Mouse (Mus musculus): Measurements from ENCODE around the gene Ackr1. TPM values are rescaled to one million over a fixed set of nuclear protein-coding genes. Genes with fewer than 3 reads are reported as not detected.
A peak's percentile ranks its signal among the peaks of the same experiment; 100 is the strongest.

Gene Ackr1
- total RNA-seq (2021), result under 1 TPM; 0.52 to 0.61 TPM

GRCm38 (mm10) chr1:173333312-173334253 is at the start of gene Ackr1:
Ackr1 (minus strand) TSS chr1:173333750.
- intact Hi-C loops (cut with DNase I), result no loop called here
- no peak for DNase-seq (ENCODE audit: low spot score)

- DNase-seq (ENCODE audit: low spot score), result no peak
- intact Hi-C loops (cut with DNase I), result no loop called here
Measured at GRCm38 (mm10) chr1:173381436-173381835, 47.9 kb upstream of the Ackr1 start.

GRCm38 (mm10) chr1:173377380-173378112 is 44.0 kb upstream of the Ackr1 start:
- peak; percentile 11 for DNase-seq (ENCODE audit: low spot score)
- intact Hi-C loops (cut with DNase I), result loop anchor here (5.0 kb wide), 3 partner anchors 40 to 965 kb away; no protein-coding TSS in a partner anchor

DNA sequence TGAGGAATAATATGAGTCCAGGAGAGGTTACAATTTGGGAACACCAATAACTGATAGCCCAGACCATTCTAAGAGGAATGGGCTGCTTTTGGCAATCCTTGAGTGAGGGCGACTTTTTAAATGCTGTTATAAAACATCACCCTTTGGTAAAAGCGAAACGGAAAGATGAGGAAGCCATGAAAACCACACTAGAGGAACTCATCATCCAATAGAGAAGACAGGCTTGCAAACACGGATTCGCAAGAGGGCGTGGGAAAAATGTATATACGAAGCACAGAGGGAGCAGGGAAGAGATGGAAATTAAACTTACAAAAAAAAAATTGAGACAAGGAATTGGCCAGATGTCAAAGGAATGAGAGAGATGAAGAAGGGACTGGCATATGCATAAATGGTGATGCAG is 40.5 kb upstream of the Ackr1 start:
- DNase-seq (ENCODE audit: low spot score), result no peak
- intact Hi-C loops (cut with DNase I), result no loop called here

DNA sequence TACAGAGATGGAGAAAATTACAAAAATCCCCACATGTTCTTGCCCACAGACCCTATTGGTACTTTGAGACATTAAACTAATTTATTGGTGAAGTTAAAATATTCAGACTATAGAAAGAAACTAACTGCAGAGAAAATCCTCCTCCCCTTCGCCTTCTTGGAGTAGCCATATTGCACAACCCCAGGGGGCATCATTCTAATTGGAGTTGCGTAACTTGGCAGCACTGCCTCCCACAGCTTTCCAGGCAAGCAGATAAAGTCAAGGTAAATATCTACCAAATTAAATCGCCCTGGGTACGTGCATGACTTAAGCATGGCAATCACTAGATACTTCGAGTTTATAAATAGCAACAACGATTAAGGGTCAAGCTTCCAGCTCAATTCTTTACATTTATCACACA is 38.0 kb upstream of the Ackr1 start:
- no peak for DNase-seq (ENCODE audit: low spot score)
- intact Hi-C loops (cut with DNase I), result no loop called here

DNA sequence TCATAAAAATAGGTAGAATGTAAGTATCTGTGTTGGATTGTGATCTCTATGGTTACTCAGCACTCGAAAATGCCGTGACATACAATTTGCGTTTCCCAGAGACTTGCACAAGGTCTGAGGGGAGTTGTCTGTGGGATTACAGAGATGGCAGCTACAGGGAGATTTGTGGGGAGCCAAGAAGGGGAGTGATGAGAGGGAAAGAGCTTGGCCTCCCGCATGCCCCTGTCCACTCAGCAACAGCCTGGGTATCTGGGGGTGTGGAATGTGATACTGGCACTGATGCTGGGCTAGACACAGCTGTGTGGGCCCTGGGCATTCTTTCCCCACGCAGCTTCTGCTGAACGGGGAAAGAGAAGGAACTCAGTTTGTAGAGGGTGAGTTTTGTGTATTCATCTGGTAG is 36.9 kb upstream of the Ackr1 start:
- DNase-seq (ENCODE audit: low spot score), result no peak
- intact Hi-C loops (cut with DNase I), result no loop called here

- intact Hi-C loops (cut with DNase I), result no loop called here
- no peak for DNase-seq (ENCODE audit: low spot score)
Measured at GRCm38 (mm10) chr1:173369611-173370010, 36.1 kb upstream of the Ackr1 start.

- intact Hi-C loops (cut with DNase I), result no loop called here
- no peak for DNase-seq (ENCODE audit: low spot score)
Measured at GRCm38 (mm10) chr1:173367356-173368046, 34.0 kb upstream of the Ackr1 start, which contains the start of gene Cadm3. Cadm3 (minus strand) TSS chr1:173367695.

DNA sequence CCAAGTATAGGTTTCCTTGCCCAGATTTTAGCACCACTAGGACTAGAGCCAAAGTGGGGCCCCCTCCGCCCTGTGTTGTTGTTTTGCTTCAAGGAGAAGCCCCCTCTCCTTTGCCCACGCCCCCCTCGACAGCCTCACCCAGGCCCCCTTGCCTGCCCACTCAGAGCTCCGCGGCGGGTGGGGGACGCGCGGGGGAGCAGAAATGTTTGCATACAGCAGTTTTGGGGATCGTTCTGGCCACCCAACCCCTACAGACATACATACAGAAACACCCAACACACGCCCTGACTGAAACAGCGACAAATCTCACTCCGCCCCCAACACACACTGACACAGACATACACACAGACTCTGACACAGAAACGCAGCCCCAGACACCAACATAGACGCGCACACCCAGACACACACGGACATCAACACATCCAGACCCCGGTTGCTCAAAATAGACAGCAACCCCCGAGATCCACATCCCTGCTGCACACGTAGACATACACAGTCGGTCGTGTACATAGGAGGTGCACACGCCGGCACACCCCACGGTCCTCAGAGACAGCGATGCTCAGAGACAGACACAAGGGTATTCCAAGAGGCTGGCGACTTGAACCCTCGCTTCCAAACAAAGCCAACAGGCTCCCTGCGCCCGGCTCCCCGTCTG is 33.3 kb upstream of the Ackr1 start:
- no peak for DNase-seq (ENCODE audit: low spot score)
- intact Hi-C loops (cut with DNase I), result no loop called here

GRCm38 (mm10) chr1:173365970-173366409 is 32.4 kb upstream of the Ackr1 start:
- DNase-seq (ENCODE audit: low spot score), result no peak
- intact Hi-C loops (cut with DNase I), result no loop called here

GRCm38 (mm10) chr1:173364125-173364800 is 30.7 kb upstream of the Ackr1 start:
- intact Hi-C loops (cut with DNase I), result no loop called here
- no peak for DNase-seq (ENCODE audit: low spot score)

DNA sequence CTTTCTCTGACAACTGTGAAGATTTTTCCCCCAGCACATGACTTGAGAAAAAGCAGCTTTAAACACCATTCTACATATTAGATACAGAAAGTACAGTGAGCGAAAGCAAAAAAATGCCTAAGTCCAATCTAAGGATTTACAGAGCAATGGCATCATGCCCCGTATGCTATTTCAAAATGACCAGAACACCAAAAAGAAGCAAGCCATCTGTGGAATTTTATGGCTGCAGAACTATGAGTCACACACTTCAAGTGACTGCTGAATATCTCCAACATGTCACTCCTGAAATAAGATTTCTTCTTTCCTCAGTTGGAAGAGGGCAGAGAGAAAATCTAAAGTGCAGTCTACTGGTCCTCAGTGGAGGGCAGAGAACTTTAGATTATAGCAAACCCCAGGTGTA is 29.9 kb upstream of the Ackr1 start:
- no peak for DNase-seq (ENCODE audit: low spot score)
- intact Hi-C loops (cut with DNase I), result no loop called here

DNA sequence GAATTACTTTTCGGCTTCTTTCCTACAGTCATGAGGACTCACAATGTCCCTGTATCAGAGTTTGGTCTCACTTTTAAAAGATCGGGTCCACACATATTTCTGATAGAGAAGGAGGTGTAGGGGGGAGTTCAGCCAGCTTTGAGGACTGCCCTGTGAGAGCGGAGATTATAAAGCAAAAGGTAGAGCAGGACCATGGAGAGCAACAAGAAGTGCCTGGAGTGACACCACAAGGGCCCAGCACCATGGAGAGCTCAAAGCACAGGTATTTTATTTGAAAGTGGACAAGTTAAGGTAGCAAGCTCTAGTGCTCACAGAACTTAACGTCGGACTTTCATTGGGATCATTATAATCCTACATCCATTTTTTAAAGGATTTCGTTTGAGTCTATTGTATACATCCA is 28.1 kb upstream of the Ackr1 start:
- no peak for DNase-seq (ENCODE audit: low spot score)
- intact Hi-C loops (cut with DNase I), result loop anchor here (2.0 kb wide), 1 partner anchor 21 kb away; no protein-coding TSS in a partner anchor

DNA sequence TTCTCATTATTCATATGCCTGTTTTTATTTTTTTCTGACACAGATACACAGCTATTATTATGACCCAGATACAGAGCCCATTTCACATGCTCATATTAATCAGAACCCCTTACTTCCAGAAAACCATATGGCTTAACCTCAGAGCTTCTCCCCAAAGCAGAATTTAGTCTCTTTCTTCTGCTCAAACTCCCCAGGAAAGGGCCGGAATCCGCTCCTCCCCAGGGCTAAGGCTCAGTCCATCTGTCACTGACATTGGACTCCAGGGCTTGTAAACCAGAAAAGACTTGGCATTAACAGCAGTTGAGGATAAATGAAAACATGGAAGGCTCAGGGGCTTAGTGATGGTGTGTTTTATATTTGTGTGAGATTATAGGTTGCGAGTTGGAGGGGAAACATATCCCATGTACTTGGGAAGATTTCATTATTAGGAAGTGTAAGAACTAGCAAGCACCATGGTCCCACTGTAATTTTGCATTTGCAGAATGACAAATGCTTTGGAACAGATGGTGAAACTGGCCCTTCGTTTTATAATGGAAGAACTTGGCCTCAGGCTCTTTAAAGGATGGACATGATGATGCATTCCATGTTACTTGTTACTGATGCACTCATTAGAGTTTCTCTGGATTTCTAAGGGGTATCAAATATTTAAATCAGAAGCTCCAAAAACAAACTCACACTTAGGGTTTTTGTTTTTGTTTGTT is 26.2 kb upstream of the Ackr1 start:
- intact Hi-C loops (cut with DNase I), result loop anchor here (2.0 kb wide), 1 partner anchor 19 kb away; no protein-coding TSS in a partner anchor

DNA sequence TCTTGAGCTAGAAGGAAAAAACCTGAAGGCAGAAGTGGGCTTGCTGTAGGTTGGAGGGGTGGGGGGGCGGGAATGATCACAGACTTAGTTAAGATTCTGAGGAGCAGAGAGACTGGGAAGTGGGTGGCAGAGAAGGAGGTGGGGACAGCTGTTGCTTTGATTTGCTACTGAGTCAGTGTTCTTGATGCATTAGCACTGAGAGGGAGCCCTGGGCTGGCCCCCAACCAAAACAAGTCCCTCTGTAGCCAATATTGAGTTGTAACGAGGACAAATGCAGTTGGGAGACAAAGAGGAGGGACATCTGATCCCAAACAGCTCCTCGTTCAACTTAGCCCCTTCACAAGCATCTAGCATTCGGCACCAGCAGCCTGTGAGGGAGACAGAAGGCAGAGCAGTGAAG is 24.2 kb upstream of the Ackr1 start:
- DNase-seq (ENCODE audit: low spot score), result no peak
- intact Hi-C loops (cut with DNase I), result no loop called here

More for the DNA sequence above, 26.2 kb upstream of the Ackr1 start:
- DNase-seq (ENCODE audit: low spot score), result no peak

DNA sequence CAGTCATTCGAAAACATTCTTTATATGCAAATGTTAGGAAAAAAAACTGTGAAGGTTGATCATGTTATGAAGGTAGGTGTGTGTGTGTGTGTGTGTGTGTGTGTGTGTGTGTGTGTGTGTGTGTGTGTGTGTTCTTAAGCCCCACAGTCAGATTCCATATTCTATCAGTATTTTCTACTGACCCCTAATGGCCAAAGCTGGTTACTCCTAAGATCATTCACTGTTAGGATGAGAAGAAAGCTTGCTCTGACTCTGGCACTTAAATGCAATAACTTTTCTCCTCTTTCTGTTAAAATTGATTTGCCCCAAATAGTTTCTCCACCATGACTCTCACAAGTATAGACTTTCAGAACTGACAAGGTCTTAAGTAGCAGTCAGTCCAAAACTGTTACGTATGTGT is 23.1 kb upstream of the Ackr1 start:
- intact Hi-C loops (cut with DNase I), result no loop called here
- no peak for DNase-seq (ENCODE audit: low spot score)

DNA sequence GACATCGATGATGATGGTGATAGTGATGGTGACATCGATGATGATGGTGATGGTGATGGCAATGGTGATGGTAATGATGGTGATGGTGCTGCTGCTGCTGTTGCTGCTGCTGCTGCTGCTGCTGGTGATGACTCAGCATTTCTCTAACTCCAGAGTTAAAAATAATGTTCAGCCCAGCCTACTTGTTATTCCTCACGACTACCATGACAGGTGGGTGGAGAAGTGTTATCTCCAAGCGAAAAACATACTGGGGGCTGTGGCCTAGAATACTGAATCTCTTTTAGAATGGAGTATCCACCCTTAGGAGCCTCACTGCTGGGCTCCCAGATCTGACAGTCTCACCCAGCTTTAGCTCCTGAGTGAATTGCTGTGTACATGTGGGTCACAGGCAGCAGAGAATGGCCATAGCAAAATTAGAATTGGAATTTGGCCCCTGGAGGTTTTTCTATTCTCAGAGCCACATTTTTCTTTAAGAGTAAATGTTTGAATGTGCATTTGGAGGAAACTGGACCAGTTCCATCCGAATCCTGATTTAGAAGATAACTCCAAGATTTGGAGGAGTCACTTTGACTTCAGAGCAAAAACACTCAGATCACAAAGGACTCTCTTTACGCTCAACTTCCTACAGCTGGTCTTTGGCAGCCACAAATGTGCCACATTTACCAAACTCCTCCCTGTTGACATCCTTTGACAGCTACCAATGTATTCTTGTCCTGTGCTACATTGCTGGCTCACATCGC is 21.7 kb upstream of the Ackr1 start:
- intact Hi-C loops (cut with DNase I), result no loop called here

More for the DNA sequence above, 21.7 kb upstream of the Ackr1 start:
- no peak for DNase-seq (ENCODE audit: low spot score)

All from heart, postnatal 25 days (tissue).